ENCODE assay signal across 9 mouse cellular contexts in the genomic region with DNA sequence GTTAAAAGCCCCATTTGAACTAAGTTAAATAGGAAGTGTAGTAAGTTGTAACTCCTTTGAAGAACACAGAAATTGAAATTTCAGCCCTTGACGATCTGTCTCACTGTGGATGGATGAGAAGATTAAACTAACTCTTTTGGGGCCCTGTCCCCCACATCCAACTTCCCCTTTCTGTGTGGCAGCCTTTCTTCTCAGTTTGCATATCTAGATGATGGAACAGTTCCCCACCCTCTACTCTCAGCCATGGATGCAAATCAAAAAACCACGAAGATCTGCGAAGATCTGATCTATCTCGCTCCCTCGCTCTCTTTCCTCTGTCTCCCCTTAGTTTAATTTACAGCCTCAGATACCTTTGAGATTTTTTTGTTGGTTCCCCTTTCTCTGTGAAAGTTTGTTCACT.
DNase-seq lines count a peak whose midpoint lies in the region; ATAC-seq and TF ChIP-seq lines count a peak whose summit lies in the region.
"Had no signal": no experiment of that assay in that cellular context is flagged by ENCODE, and none has a peak within 500 bp of the region (broad histone marks: within the 10 kb centered on the region; RNA-seq: fewer than 3 reads in every experiment).

No protein-coding gene starts in this region.

- 34% methylated on average over 5 of the region's 5 CpGs for WGBS in kidney, postnatal 0 days
- WGBS in forebrain, embryonic 15.5 days: 61% methylated on average over 5 of the region's 5 CpGs
- WGBS in limb, embryonic 15.5 days: 41% methylated on average over 5 of the region's 5 CpGs
- WGBS in neural tube, embryonic 15.5 days: 29% methylated on average over 5 of the region's 5 CpGs

- DNase-seq in kidney, postnatal 0 days (ENCODE audit: low spot score): no peak
- no peak for DNase-seq in kidney, adult 11 months
- no peak for DNase-seq in embryo, embryonic 10 days (ENCODE audit: low spot score)
- no peak for DNase-seq in adrenal gland, postnatal 14 days
- DNase-seq in kidney, adult 18-20 months: no peak
- DNase-seq: lung, adult 2 months had no signal

- no peak for ATAC-seq in kidney, postnatal 0 days (replicated peaks; ENCODE audit: low FRiP score, low read depth)
- no peak for ATAC-seq in forebrain, embryonic 15.5 days (replicated peaks)
- no peak for ATAC-seq in limb, embryonic 15.5 days (ENCODE audit: insufficient number of reproducible peaks, low FRiP score, low TSS enrichment, low read depth)
- ATAC-seq in neural tube, embryonic 15.5 days (ENCODE audit: low FRiP score): no peak

- H3K36me3 ChIP-seq in kidney, postnatal 0 days (ENCODE audit: insufficient read depth, low read length): no peaks in the 10 kb centered on the region
- no peaks in the 10 kb centered on the region for H3K36me3 ChIP-seq in forebrain, embryonic 15.5 days
- H3K36me3 ChIP-seq in limb, embryonic 15.5 days: no peaks in the 10 kb centered on the region
- no peaks in the 10 kb centered on the region for H3K36me3 ChIP-seq in neural tube, embryonic 15.5 days

- peaks cover 2% of the 10 kb centered on the region; the same call in 1 of the 2 replicates for H3K4me1 ChIP-seq in kidney, postnatal 0 days (replicated peaks; ENCODE audit: insufficient read depth, low read length)
- peaks cover 36% of the 10 kb centered on the region for H3K4me1 ChIP-seq in forebrain, embryonic 15.5 days
- peaks cover 12% of the 10 kb centered on the region; the same call in 1 of the 2 replicates for H3K4me1 ChIP-seq in limb, embryonic 15.5 days
- H3K4me1 ChIP-seq in neural tube, embryonic 15.5 days: peaks cover 14% of the 10 kb centered on the region

- TF ChIP-seq CTCF in kidney, postnatal 0 days (IDR thresholded peaks at IDR 0.05; ENCODE audit: low read depth): no peak

- H3K27me3 ChIP-seq in kidney, postnatal 0 days (ENCODE audit: insufficient read depth, low read length): no peaks in the 10 kb centered on the region
- H3K27me3 ChIP-seq in forebrain, embryonic 15.5 days: no peaks in the 10 kb centered on the region
- H3K27me3 ChIP-seq in limb, embryonic 15.5 days: no peaks in the 10 kb centered on the region
- H3K27me3 ChIP-seq in neural tube, embryonic 15.5 days (replicated peaks): no peaks in the 10 kb centered on the region

- peak overlapping the region; percentile 79 for H3K4me3 ChIP-seq in kidney, postnatal 0 days (replicated peaks; ENCODE audit: low read depth, low read length)
- peak overlapping the region; percentile 70 for H3K4me3 ChIP-seq in forebrain, embryonic 15.5 days
- H3K4me3 ChIP-seq in limb, embryonic 15.5 days: peak overlapping the region; percentile 70
- peak overlapping the region; percentile 23 for H3K4me3 ChIP-seq in neural tube, embryonic 15.5 days (replicated peaks)

- H3K9me3 ChIP-seq in kidney, postnatal 0 days (replicated peaks; ENCODE audit: low read length): no peaks in the 10 kb centered on the region
- no peaks in the 10 kb centered on the region for H3K9me3 ChIP-seq in forebrain, embryonic 15.5 days
- H3K9me3 ChIP-seq in limb, embryonic 15.5 days: no peaks in the 10 kb centered on the region
- H3K9me3 ChIP-seq in neural tube, embryonic 15.5 days (replicated peaks): no peaks in the 10 kb centered on the region

- H3K27ac ChIP-seq in kidney, postnatal 0 days: no peak overlapping the region
- no peak overlapping the region for H3K27ac ChIP-seq in forebrain, embryonic 15.5 days (replicated peaks)
- H3K27ac ChIP-seq in limb, embryonic 15.5 days: 0 out of 2 replicates have a peak overlapping the region, but pooled peaks have one; percentile 27
- no peak overlapping the region for H3K27ac ChIP-seq in neural tube, embryonic 15.5 days (replicated peaks)

- H3K4me2 ChIP-seq in kidney, postnatal 0 days (ENCODE audit: low read length): peak overlapping the region; percentile 86
- H3K4me2 ChIP-seq in forebrain, embryonic 15.5 days (replicated peaks): peak overlapping the region; percentile 85
- peak overlapping the region; percentile 73 for H3K4me2 ChIP-seq in limb, embryonic 15.5 days
- H3K4me2 ChIP-seq in neural tube, embryonic 15.5 days: peak overlapping the region; percentile 89

- H3K9ac ChIP-seq in kidney, postnatal 0 days (ENCODE audit: low read depth, low read length): no peak overlapping the region
- H3K9ac ChIP-seq in forebrain, embryonic 15.5 days (replicated peaks): no peak overlapping the region
- H3K9ac ChIP-seq in limb, embryonic 15.5 days: no peak overlapping the region
- no peak overlapping the region for H3K9ac ChIP-seq in neural tube, embryonic 15.5 days (replicated peaks)

Comparison
In these comparisons a context has a peak if more than half of its experiments do, and no peak if none do; other contexts are left out.
1. H3K4me3 ChIP-seq: peak in every context shown above with its lines; median percentile 79 in kidney, postnatal 0 days; 70 in forebrain, embryonic 15.5 days; 70 in limb, embryonic 15.5 days; 23 in neural tube, embryonic 15.5 days.